Mouse (Mus musculus) embryonic facial prominence, embryonic 11.5 days (tissue): ENCODE results near the gene Polr3gl. TPM values are rescaled to one million over a fixed set of nuclear protein-coding genes. Genes with fewer than 3 reads are reported as not detected.

Source experiments
- ATAC-seq: fragments of 200-750 bp; cut with Nextera tagmentation; replicated peaks from 2 replicates; pipeline ENCODE4 v1.8.0; 2017; ENCODE audit warnings: low read depth; ENCODE audit not compliant: insufficient number of reproducible peaks, low FRiP score, low TSS enrichment
- DNase-seq: peaks from one replicate; pipeline ENCODE4 v3.0.0-alpha.2; 2015; ENCODE audit warnings: low spot score
- H3K27ac ChIP-seq: fragments of 300-500 bp; sonication (generic); replicated peaks from 2 replicates; pipeline ENCODE4 v1.5.1; 2014; ENCODE audit warnings: mild to moderate bottlenecking, low read depth, low read length, control low read depth
- H3K27me3 ChIP-seq: fragments of 300-500 bp; sonication (generic); 2 replicates; pipeline ENCODE4 v1.6.1; 2014; ENCODE audit warnings: mild to moderate bottlenecking, low read length, moderate library complexity, mixed read lengths; ENCODE audit not compliant: control insufficient read depth, insufficient read depth
- H3K36me3 ChIP-seq: fragments of 300-500 bp; sonication (generic); replicated peaks from 2 replicates; pipeline ENCODE4 v1.6.1; 2014; ENCODE audit warnings: low read depth, mild to moderate bottlenecking, low read length, moderate library complexity, mixed read lengths; ENCODE audit not compliant: control insufficient read depth, insufficient read depth
- H3K4me1 ChIP-seq: fragments of 300-500 bp; sonication (generic); 2 replicates; pipeline ENCODE4 v1.6.1; 2014; ENCODE audit warnings: low read length, mixed read lengths; ENCODE audit not compliant: control insufficient read depth, insufficient read depth
- H3K4me2 ChIP-seq: fragments of 300-500 bp; sonication (generic); 2 replicates; pipeline ENCODE4 v1.6.1; 2014; ENCODE audit warnings: low read depth, mild to moderate bottlenecking, control low read depth, low read length, moderate library complexity
- H3K4me3 ChIP-seq: fragments of 300-500 bp; sonication (generic); 2 replicates; pipeline ENCODE4 v1.5.1; 2014; ENCODE audit warnings: low read depth, low read length, control low read depth
- H3K9ac ChIP-seq: fragments of 300-500 bp; sonication (generic); replicated peaks from 2 replicates; pipeline ENCODE4 v1.6.1; 2014; ENCODE audit warnings: mild to moderate bottlenecking, control low read depth, low read length
- H3K9me3 ChIP-seq: fragments of 300-500 bp; sonication (generic); replicated peaks from 2 replicates; pipeline ENCODE4 v1.6.1; 2016; ENCODE audit warnings: mild to moderate bottlenecking, low read length, inconsistent platforms, mixed read lengths; ENCODE audit not compliant: control insufficient read depth
- WGBS: fragments of 180-500 bp; shearing (Covaris S2); extraction: QIAGEN DNeasy Blood & Tissue Kit; methylation state at CpG from one replicate; pipeline ENCODE4 v1.1.7; 2014; 5-methylcytosine and 5-hydroxymethylcytosine counted together
- polyA plus RNA-seq: library from polyadenylated mRNA; unstranded; fragments of >200 nt; fragmentation: Nextera tagmentation; extraction: Ambion mirVana; gene quantifications from 2 replicates; pipeline ENCODE4 v1.2.1, GENCODE M21; 2014

Gene Polr3gl
- polyA plus RNA-seq, 1 experiment from 2014 or later = 14.2 TPM

- 84% methylated on average over 8 of the region's 8 CpGs for WGBS
- ATAC-seq (no peak), DNase-seq (no peak)
- H3K27me3 ChIP-seq = no peaks in the 10 kb centered on the region
- no peaks in the 10 kb centered on the region; the same call in 1 of the 2 replicates for H3K4me1 ChIP-seq
- H3K4me3 ChIP-seq = no peak overlapping the region
- H3K9ac ChIP-seq = no peak overlapping the region
- no peaks in the 10 kb centered on the region for H3K36me3 ChIP-seq
- H3K9me3 ChIP-seq = no peaks in the 10 kb centered on the region
- H3K4me2 ChIP-seq = no peak overlapping the region
- no peak overlapping the region for H3K27ac ChIP-seq
Measured at GRCm38 (mm10) chr3:96575272-96575984, 18.6 kb downstream of the Polr3gl start.

- Histone ChIP-seq H3K9me3 (no peaks in the 10 kb centered on the region), H3K9ac (no peak overlapping the region), H3K4me3 (no peak overlapping the region), H3K27ac (no peak overlapping the region), H3K27me3 (no peaks in the 10 kb centered on the region), H3K4me2 (no peak overlapping the region), H3K4me1 (no peaks in the 10 kb centered on the region), H3K36me3 (no peaks in the 10 kb centered on the region)
- ATAC-seq = no peak
- DNase-seq = no peak
- WGBS = 66% methylated on average over 18 of the region's 19 CpGs
Measured at GRCm38 (mm10) chr3:96573611-96574511, 20.1 kb downstream of the Polr3gl start.

- no peak for DNase-seq
- no peaks in the 10 kb centered on the region for H3K4me1 ChIP-seq
- H3K4me3 ChIP-seq = no peak overlapping the region
- no peak for ATAC-seq
- no peaks in the 10 kb centered on the region for H3K27me3 ChIP-seq
- H3K9ac ChIP-seq = no peak overlapping the region
- H3K36me3 ChIP-seq = no peaks in the 10 kb centered on the region
- H3K27ac ChIP-seq = no peak overlapping the region
- H3K9me3 ChIP-seq = no peaks in the 10 kb centered on the region
- no peak overlapping the region for H3K4me2 ChIP-seq
- 75% methylated on average over 16 of the region's 16 CpGs for WGBS
Measured at GRCm38 (mm10) chr3:96571896-96572698, 21.9 kb downstream of the Polr3gl start.

GRCm38 (mm10) chr3:96571336-96571735 lies 22.6 kb downstream of the Polr3gl start:
- 78% methylated on average over 2 of the region's 2 CpGs for WGBS
- no peak for ATAC-seq
- H3K27me3 ChIP-seq = no peaks in the 10 kb centered on the region
- H3K27ac ChIP-seq = no peak overlapping the region
- H3K4me1 ChIP-seq = no peaks in the 10 kb centered on the region
- no peaks in the 10 kb centered on the region for H3K36me3 ChIP-seq
- H3K4me2 ChIP-seq = no peak overlapping the region
- no peak overlapping the region for H3K4me3 ChIP-seq
- H3K9ac ChIP-seq = no peak overlapping the region
- no peaks in the 10 kb centered on the region for H3K9me3 ChIP-seq
- no peak for DNase-seq

GRCm38 (mm10) chr3:96570643-96571042 lies 23.3 kb downstream of the Polr3gl start:
- DNase-seq (no peak), ATAC-seq (no peak)
- Histone ChIP-seq H3K4me3 (no peak overlapping the region), H3K9me3 (no peaks in the 10 kb centered on the region), H3K27me3 (no peaks in the 10 kb centered on the region), H3K4me1 (no peaks in the 10 kb centered on the region), H3K36me3 (no peaks in the 10 kb centered on the region), H3K4me2 (no peak overlapping the region), H3K27ac (no peak overlapping the region), H3K9ac (no peak overlapping the region)
- WGBS = 68% methylated on average over 7 of the region's 7 CpGs

GRCm38 (mm10) chr3:96569966-96570605 lies 23.9 kb downstream of the Polr3gl start:
- Histone ChIP-seq H3K9me3 (no peaks in the 10 kb centered on the region), H3K4me1 (no peaks in the 10 kb centered on the region), H3K27ac (no peak overlapping the region), H3K9ac (no peak overlapping the region), H3K27me3 (no peaks in the 10 kb centered on the region), H3K4me3 (no peak overlapping the region), H3K4me2 (no peak overlapping the region), H3K36me3 (no peaks in the 10 kb centered on the region)
- DNase-seq = no peak
- no peak for ATAC-seq
- 86% methylated on average over 11 of the region's 11 CpGs for WGBS

- ATAC-seq = no peak
- no peak for DNase-seq
- Histone ChIP-seq H3K4me3 (no peak overlapping the region), H3K4me1 (no peaks in the 10 kb centered on the region), H3K27ac (no peak overlapping the region), H3K36me3 (no peaks in the 10 kb centered on the region), H3K27me3 (no peaks in the 10 kb centered on the region), H3K4me2 (no peak overlapping the region), H3K9ac (no peak overlapping the region), H3K9me3 (no peaks in the 10 kb centered on the region)
- 88% methylated on average over 13 of the region's 13 CpGs for WGBS
Measured at GRCm38 (mm10) chr3:96569506-96569905, 24.5 kb downstream of the Polr3gl start.
